Mouse (Mus musculus) left cerebral cortex, adult 2 months (tissue): ENCODE data around the gene Olfr918. TPM values are rescaled to one million over a fixed set of nuclear protein-coding genes. Genes with fewer than 3 reads are reported as not detected.

Experiments used
- DNase-seq, 2 experiments: peaks; one replicate each; pipeline ENCODE4 v3.0.0; 2021 to 2022; ENCODE audit warnings: low spot score in 2 of 2, mixed read lengths in 1 of 2; ENCODE audit errors: extremely low spot score in 1 of 2
- H3K27ac ChIP-seq: fragments of 200-600 bp; 2 replicates; pipeline ENCODE4 v1.8.1; 2022
- H3K4me3 ChIP-seq: fragments of 200-600 bp; 2 replicates; pipeline ENCODE4 v1.8.1; 2022
- CTCF ChIP-seq: fragments of 200-600 bp; IDR thresholded peaks from 2 replicates; pipeline ENCODE4 v1.8.1; 2022; ENCODE audit warnings: antibody characterized with exemption, mild to moderate bottlenecking, moderate library complexity
- intact Hi-C: fragments of 180-260 bp; cut with DNase I; formaldehyde crosslinking; loops from one replicate; pipeline ENCODE4 v1.15.1; 2025
- long read RNA-seq, 2 experiments: library from polyadenylated mRNA; stranded (forward); transcript quantifications; one replicate each; pipeline ENCODE4 v2.0.0; 2021; ENCODE audit warnings: borderline mapping rate in 2 of 2
- total RNA-seq, 2 experiments: library from RNA; stranded (reverse); gene quantifications; 2 replicates each; pipeline ENCODE4 v1.2.3; 2021

Olfr918 gene
- total RNA-seq = not detected
- long read RNA-seq, experiment 1 = 0 reads
- long read RNA-seq, experiment 2 = 0 reads

GRCm38 (mm10) chr9:38674501-38674900 lies at the start of gene Olfr918:
Gene Olfr918 (minus strand): TSS chr9:38674601.
- Histone ChIP-seq H3K27ac (no peak within 1 kb of the TSS), H3K4me3 (no peak within 1 kb of the TSS)
- DNase-seq = no peak
- intact Hi-C loops = no loop called here
- no peak for TF ChIP-seq CTCF

GRCm38 (mm10) chr9:38724044-38724443 lies 49.6 kb upstream of the Olfr918 start:
- TF ChIP-seq CTCF = no peak
- Histone ChIP-seq H3K27ac (no peak overlapping the region), H3K4me3 (no peak overlapping the region)
- no peak for DNase-seq
- intact Hi-C loops = no loop called here

- no peak for DNase-seq
- intact Hi-C loops = no loop called here
- Histone ChIP-seq H3K27ac (no peak overlapping the region), H3K4me3 (peak overlapping the region; percentile 59)
- TF ChIP-seq CTCF = no peak
These were observed 44.6 kb upstream of the Olfr918 start for GRCm38 (mm10) chr9:38718927-38719441.

- intact Hi-C loops = no loop called here
These were observed 43.7 kb upstream of the Olfr918 start, which contains the start of gene Vwa5a for GRCm38 (mm10) chr9:38718102-38718501. Gene Vwa5a (plus strand): TSS chr9:38718268.

GRCm38 (mm10) chr9:38672887-38673286 lies 1.5 kb downstream of the Olfr918 start:
- intact Hi-C loops = no loop called here

More at GRCm38 (mm10) chr9:38718102-38718501, 43.7 kb upstream of the Olfr918 start, which contains the start of gene Vwa5a:
- H3K27ac ChIP-seq = 0 out of 2 replicates have a peak within 1 kb of the TSS, but pooled peaks have one; percentile 13
- DNase-seq = no peak
- no peak for TF ChIP-seq CTCF
- peak within 1 kb of the TSS; percentile 59 for H3K4me3 ChIP-seq

GRCm38 (mm10) chr9:38665742-38666141 lies 8.7 kb downstream of the Olfr918 start, which contains the start of gene Olfr917:
Gene Olfr917 (minus strand): TSS chr9:38665842.
- Histone ChIP-seq H3K27ac (no peak within 1 kb of the TSS), H3K4me3 (no peak within 1 kb of the TSS)
- no peak for TF ChIP-seq CTCF
- intact Hi-C loops = loop anchor here (2.0 kb wide), 1 partner anchor 109 kb away; no protein-coding TSS in a partner anchor
- DNase-seq = no peak

More at GRCm38 (mm10) chr9:38672887-38673286, 1.5 kb downstream of the Olfr918 start:
- no peak for TF ChIP-seq CTCF
- Histone ChIP-seq H3K27ac (no peak overlapping the region), H3K4me3 (no peak overlapping the region)
- DNase-seq = no peak

GRCm38 (mm10) chr9:38659775-38660174 lies 14.6 kb downstream of the Olfr918 start, which contains the start of gene Olfr916:
Gene Olfr916 (minus strand): TSS chr9:38659875.
- TF ChIP-seq CTCF = no peak
- Histone ChIP-seq H3K4me3 (no peak within 1 kb of the TSS), H3K27ac (no peak within 1 kb of the TSS)
- intact Hi-C loops = no loop called here
- no peak for DNase-seq

GRCm38 (mm10) chr9:38632406-38632805 lies 42.0 kb downstream of the Olfr918 start:
- DNase-seq = no peak
- Histone ChIP-seq H3K27ac (no peak overlapping the region), H3K4me3 (no peak overlapping the region)
- TF ChIP-seq CTCF = no peak
- intact Hi-C loops = no loop called here

Other genes starting within 250 kb of the Olfr918 start
- gene Olfr901, start 245.1 kb downstream of the Olfr918 start, total RNA-seq = not detected
- gene Olfr902, start 226.9 kb downstream of the Olfr918 start, total RNA-seq = not detected
- not detected for gene Olfr904, start 211.5 kb downstream of the Olfr918 start, total RNA-seq
- not detected for gene Olfr905, start 203.5 kb downstream of the Olfr918 start, total RNA-seq
- gene Olfr906, start 187.5 kb downstream of the Olfr918 start, total RNA-seq = not detected
- not detected for gene Olfr907, start 178.8 kb downstream of the Olfr918 start, total RNA-seq
- gene Olfr911-ps1, start 153.0 kb downstream of the Olfr918 start, total RNA-seq = not detected
- gene Olfr910, start 136.8 kb downstream of the Olfr918 start, total RNA-seq = not detected
- gene Olfr912, start 94.4 kb downstream of the Olfr918 start, total RNA-seq = not detected
- not detected for gene Olfr913, start 81.8 kb downstream of the Olfr918 start, total RNA-seq
- not detected for gene Olfr914, start 69.5 kb downstream of the Olfr918 start, total RNA-seq
- gene Olfr916, start 14.7 kb downstream of the Olfr918 start, total RNA-seq = not detected
- not detected for gene Olfr917, start 8.8 kb downstream of the Olfr918 start, total RNA-seq
- not detected for gene Olfr919, start 29.1 kb upstream of the Olfr918 start, total RNA-seq
- 1 to 10 TPM; 7.6 to 9.1 TPM for gene Vwa5a, start 43.7 kb upstream of the Olfr918 start, total RNA-seq
- gene Olfr920, start 77.7 kb upstream of the Olfr918 start, total RNA-seq = not detected
- gene Olfr921, start 98.5 kb upstream of the Olfr918 start, total RNA-seq = not detected
- gene Olfr922, start 140.0 kb upstream of the Olfr918 start, total RNA-seq = not detected
- not detected for gene Olfr923, start 151.9 kb upstream of the Olfr918 start, total RNA-seq
- not detected for gene Olfr924, start 169.8 kb upstream of the Olfr918 start, total RNA-seq
- gene Olfr26, start 180.5 kb upstream of the Olfr918 start, total RNA-seq = not detected
- not detected for gene Olfr926, start 202.5 kb upstream of the Olfr918 start, total RNA-seq